Mouse (Mus musculus): ENCODE measurements around the gene Nicn1. TPM values are rescaled to one million over a fixed set of nuclear protein-coding genes. Genes with fewer than 3 reads are reported as not detected.
A peak's percentile ranks its signal among the peaks of the same experiment; 100 is the strongest.
"Not testable (repeated sequence)": the region's sequence is repeated elsewhere in the genome, so short reads cannot be mapped to it uniquely, and the experiment has no call there.

Gene Nicn1
- polyA plus RNA-seq, 1 experiment, result 49.6 TPM

GRCm38 (mm10) chr9:108304716-108305115 is 14.5 kb downstream of the Nicn1 start:
- TF ChIP-seq POLR2A (IDR thresholded peaks at IDR 0.05; ENCODE audit: low read depth, low read length) (no peak), CTCF (IDR thresholded peaks at IDR 0.05; ENCODE audit: borderline replicate concordance, insufficient read depth, low read length) (no peak)
- H3K4me1 ChIP-seq (ENCODE audit: control insufficient read depth, insufficient read depth, low read length), result no peaks in the 10 kb centered on the region
- no peak overlapping the region for H3K27ac ChIP-seq (ENCODE audit: insufficient read depth, low read length)
- peak overlapping the region; percentile 67 for H3K4me3 ChIP-seq (ENCODE audit: insufficient read depth, low read length)

- peak overlapping the region; percentile 82 for H3K27ac ChIP-seq (ENCODE audit: insufficient read depth, low read length)
- peak overlapping the region; percentile 67 for H3K4me3 ChIP-seq (ENCODE audit: insufficient read depth, low read length)
- peak; percentile 58 for TF ChIP-seq POLR2A (IDR thresholded peaks at IDR 0.05; ENCODE audit: low read depth, low read length)
- TF ChIP-seq CTCF (IDR thresholded peaks at IDR 0.05; ENCODE audit: borderline replicate concordance, insufficient read depth, low read length), result no peak
- H3K4me1 ChIP-seq (ENCODE audit: control insufficient read depth, insufficient read depth, low read length), result no peaks in the 10 kb centered on the region
These were observed 14.9 kb downstream of the Nicn1 start for GRCm38 (mm10) chr9:108305170-108305569.

- Histone ChIP-seq H3K4me1 (ENCODE audit: control insufficient read depth, insufficient read depth, low read length) (no peaks in the 10 kb centered on the region; the same call in 1 of the 2 replicates), H3K27ac (ENCODE audit: insufficient read depth, low read length) (peak within 1 kb of the TSS; percentile 99), H3K4me3 (ENCODE audit: insufficient read depth, low read length) (peak within 1 kb of the TSS; percentile 78)
- TF ChIP-seq POLR2A (IDR thresholded peaks at IDR 0.05; ENCODE audit: low read depth, low read length), result peak; percentile 92
- no peak for TF ChIP-seq CTCF (IDR thresholded peaks at IDR 0.05; ENCODE audit: borderline replicate concordance, insufficient read depth, low read length)
These were observed 15.6 kb downstream of the Nicn1 start, which contains the start of the genes Rhoa and Tcta for GRCm38 (mm10) chr9:108305629-108306520. Gene Rhoa (plus strand): TSS chr9:108306129. Gene Tcta (minus strand): TSS chr9:108306160.

DNA sequence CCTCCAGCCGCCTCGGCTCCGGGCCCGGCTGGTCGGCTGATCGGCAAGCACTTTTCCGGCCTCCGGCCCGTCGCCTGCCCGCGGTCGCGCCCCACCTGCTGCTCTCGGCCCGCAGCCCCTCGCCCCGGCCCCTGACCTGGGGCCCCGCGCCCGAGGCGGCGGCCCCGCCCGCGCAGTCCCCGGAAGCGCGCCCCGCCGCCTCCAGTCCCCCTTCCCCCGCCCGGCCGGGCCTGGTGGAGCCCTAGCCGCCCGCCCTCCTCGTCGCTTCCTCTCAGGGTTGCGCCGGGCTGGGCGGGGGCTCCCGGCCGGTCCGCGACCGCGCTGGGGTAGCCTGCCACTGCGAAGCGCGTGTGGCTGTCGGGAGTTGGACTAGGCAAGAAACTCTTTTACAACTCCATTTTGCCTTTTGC is 16.3 kb downstream of the Nicn1 start:
- peaks cover 2% of the 10 kb centered on the region for H3K4me1 ChIP-seq (ENCODE audit: control insufficient read depth, insufficient read depth, low read length)
- TF ChIP-seq POLR2A (IDR thresholded peaks at IDR 0.05; ENCODE audit: low read depth, low read length) (peak; percentile 43; the same call in 1 of the 2 replicates), CTCF (IDR thresholded peaks at IDR 0.05; ENCODE audit: borderline replicate concordance, insufficient read depth, low read length) (no peak)
- H3K27ac ChIP-seq (ENCODE audit: insufficient read depth, low read length), result peak overlapping the region; percentile 99
- H3K4me3 ChIP-seq (ENCODE audit: insufficient read depth, low read length), result peak overlapping the region; percentile 78

GRCm38 (mm10) chr9:108307021-108307807 is 17.0 kb downstream of the Nicn1 start:
- Histone ChIP-seq H3K27ac (ENCODE audit: insufficient read depth, low read length) (peak overlapping the region; percentile 99), H3K4me1 (ENCODE audit: control insufficient read depth, insufficient read depth, low read length) (peaks cover 5% of the 10 kb centered on the region), H3K4me3 (ENCODE audit: insufficient read depth, low read length) (peak overlapping the region; percentile 78)
- no peak for TF ChIP-seq POLR2A (IDR thresholded peaks at IDR 0.05; ENCODE audit: low read depth, low read length)
- TF ChIP-seq CTCF (IDR thresholded peaks at IDR 0.05; ENCODE audit: borderline replicate concordance, insufficient read depth, low read length), result no peak

- peaks cover 5% of the 10 kb centered on the region for H3K4me1 ChIP-seq (ENCODE audit: control insufficient read depth, insufficient read depth, low read length)
- H3K4me3 ChIP-seq (ENCODE audit: insufficient read depth, low read length), result peak overlapping the region; percentile 58
- TF ChIP-seq CTCF (IDR thresholded peaks at IDR 0.05; ENCODE audit: borderline replicate concordance, insufficient read depth, low read length), result no peak
- TF ChIP-seq POLR2A (IDR thresholded peaks at IDR 0.05; ENCODE audit: low read depth, low read length), result no peak
- H3K27ac ChIP-seq (ENCODE audit: insufficient read depth, low read length), result no peak overlapping the region
These were observed 17.9 kb downstream of the Nicn1 start for GRCm38 (mm10) chr9:108308141-108308540.

- Histone ChIP-seq H3K4me1 (ENCODE audit: control insufficient read depth, insufficient read depth, low read length) (peaks cover 3% of the 10 kb centered on the region; the same call in 1 of the 2 replicates), H3K27ac (ENCODE audit: insufficient read depth, low read length) (no peak overlapping the region), H3K4me3 (ENCODE audit: insufficient read depth, low read length) (no peak overlapping the region)
- no peak for TF ChIP-seq CTCF (IDR thresholded peaks at IDR 0.05; ENCODE audit: borderline replicate concordance, insufficient read depth, low read length)
- TF ChIP-seq POLR2A (IDR thresholded peaks at IDR 0.05; ENCODE audit: low read depth, low read length), result no peak
These were observed 27.3 kb downstream of the Nicn1 start for GRCm38 (mm10) chr9:108317572-108317971.

DNA sequence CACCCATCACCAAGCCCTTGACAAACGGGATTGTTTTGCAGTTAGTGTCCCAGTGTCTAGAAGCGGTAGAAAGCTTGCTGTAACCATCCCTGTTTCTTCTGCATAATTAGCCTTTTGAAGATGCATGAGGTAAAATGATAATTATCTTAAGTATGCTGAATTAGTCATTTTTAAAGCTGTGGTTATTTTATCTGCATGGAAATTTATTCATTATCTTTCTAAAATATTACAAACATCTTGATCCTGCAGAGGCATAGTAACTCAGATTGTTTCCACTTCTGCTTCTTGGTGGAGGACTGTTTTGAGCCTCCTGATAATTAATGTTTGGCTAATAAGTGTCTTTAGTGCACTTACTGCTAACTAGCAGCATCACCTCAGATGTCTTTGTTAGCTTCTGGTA is 28.2 kb downstream of the Nicn1 start:
- H3K4me3 ChIP-seq (ENCODE audit: insufficient read depth, low read length), result no peak overlapping the region
- H3K4me1 ChIP-seq (ENCODE audit: control insufficient read depth, insufficient read depth, low read length), result peaks cover 3% of the 10 kb centered on the region; the same call in 1 of the 2 replicates
- H3K27ac ChIP-seq (ENCODE audit: insufficient read depth, low read length), result no peak overlapping the region
- no peak for TF ChIP-seq CTCF (IDR thresholded peaks at IDR 0.05; ENCODE audit: borderline replicate concordance, insufficient read depth, low read length)
- TF ChIP-seq POLR2A (IDR thresholded peaks at IDR 0.05; ENCODE audit: low read depth, low read length), result no peak

- not testable (repeated sequence) for H3K4me1 ChIP-seq (ENCODE audit: control insufficient read depth, insufficient read depth, low read length); H3K27ac ChIP-seq (ENCODE audit: insufficient read depth, low read length); H3K4me3 ChIP-seq (ENCODE audit: insufficient read depth, low read length)
These were observed 31.8 kb downstream of the Nicn1 start for GRCm38 (mm10) chr9:108322054-108322453.
